Mouse (Mus musculus) kidney, adult 18-20 months (tissue): ENCODE results near the gene Polr1c.
A peak's percentile ranks its signal among the peaks of the same experiment; 100 is the strongest.

Experiments
- DNase-seq: peaks from one replicate; pipeline ENCODE4 v3.0.0; 2021

The Polr1c gene

GRCm38 (mm10) chr17:46203078-46203477 lies 44.8 kb downstream of the Polr1c start:
- no peak for DNase-seq

GRCm38 (mm10) chr17:46202421-46203071 lies 45.3 kb downstream of the Polr1c start, which contains the start of the genes Polh and Xpo5:
Gene Polh, minus strand, starts transcription at chr17:46202645.
Gene Xpo5, plus strand, starts transcription at chr17:46202782.
- peak; percentile 93 for DNase-seq

GRCm38 (mm10) chr17:46201151-46201550 lies 46.7 kb downstream of the Polr1c start:
- DNase-seq, result no peak
